Comparison of ENCODE assay signal across 12 mouse cellular contexts in the genomic region with DNA sequence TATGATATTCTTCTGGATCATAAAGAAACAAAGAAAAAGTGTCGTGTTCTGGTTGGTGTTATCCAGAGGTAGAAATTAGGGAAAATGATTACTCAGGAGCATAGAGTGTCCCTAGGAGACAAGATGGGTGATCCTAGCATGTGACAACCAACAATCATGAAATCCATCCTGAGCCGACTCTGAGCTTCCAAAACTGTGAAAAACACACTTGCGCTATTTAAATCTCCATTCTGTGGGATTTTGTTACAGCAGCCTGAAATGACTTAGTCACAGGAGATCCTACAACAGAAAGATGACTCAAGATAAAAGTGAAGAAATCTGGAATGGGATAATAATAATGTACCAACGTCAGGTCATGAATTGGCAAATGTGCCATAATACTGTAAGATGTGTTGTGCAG.
"Had no signal": no experiment of that assay in that cellular context is flagged by ENCODE, and none has a peak within 500 bp of the region (broad histone marks: within the 10 kb centered on the region; RNA-seq: fewer than 3 reads in every experiment).

No protein-coding gene starts in this region.

- DNase-seq: retina, postnatal 1 day; right cerebral cortex, adult 18-20 months; right cerebral cortex, postnatal 14 days; right cerebral cortex, postnatal 25 days; right cerebral cortex, postnatal 4 days; spleen, adult 18-20 months; thymus, adult 18-20 months; thymus, adult 2 months; thymus, postnatal 14 days; thymus, postnatal 25 days; thymus, postnatal 36 days; thymus, postnatal 4 days had no signal
